Mouse (Mus musculus) bone marrow macrophage, adult 2 months (primary cell): Measurements from ENCODE around the gene Ncl.

ENCODE experiments used
- CTCF ChIP-seq: IDR thresholded peaks from 2 replicates; pipeline ENCODE4 v1.5.1; 2012; ENCODE audit warnings: low read depth, mild to moderate bottlenecking, low read length, moderate library complexity
- POLR2A ChIP-seq: IDR thresholded peaks from 2 replicates; pipeline ENCODE4 v1.6.1; 2012; ENCODE audit warnings: mild to moderate bottlenecking, low read depth, low read length, borderline replicate concordance

DNA sequence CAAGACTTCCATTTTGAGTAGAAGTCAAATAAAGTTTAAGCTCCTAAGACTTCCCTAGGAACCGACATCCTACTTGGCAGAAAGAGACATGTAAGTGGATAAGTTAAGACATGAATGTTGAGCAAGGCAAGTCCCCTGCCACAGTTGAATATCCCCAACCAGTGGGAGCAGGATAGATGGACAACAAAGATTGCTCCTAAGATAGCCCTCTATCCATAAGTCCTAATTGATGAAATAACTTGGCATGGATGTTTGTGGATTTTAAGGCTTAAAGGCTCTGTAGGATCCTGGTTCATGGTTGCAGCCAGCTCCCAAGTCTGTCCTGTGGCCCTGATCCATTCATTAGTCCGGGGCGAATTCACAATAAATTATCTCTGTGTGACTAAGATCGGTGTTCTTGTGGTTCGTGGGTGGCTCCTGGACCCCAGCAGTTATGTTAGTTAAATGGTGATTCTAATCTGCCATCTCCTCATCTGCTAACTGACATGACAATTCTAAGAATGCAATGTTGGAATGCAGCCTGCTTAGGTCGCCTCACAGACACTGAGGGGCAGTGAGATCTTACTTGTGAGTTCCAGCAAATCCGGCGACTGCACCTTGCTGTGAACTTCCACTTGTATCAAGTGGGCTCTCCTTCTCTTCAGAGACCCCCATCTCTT is 41.0 kb upstream of the Ncl start:
- TF ChIP-seq POLR2A (no peak), CTCF (no peak)
